Mouse (Mus musculus): ENCODE data around the gene Hspa12a. TPM values are rescaled to one million over a fixed set of nuclear protein-coding genes. Genes with fewer than 3 reads are reported as not detected.

Hspa12a gene
- total and polyA plus RNA-seq, 3 experiments = 1.3 TPM; not detected in 2

DNA sequence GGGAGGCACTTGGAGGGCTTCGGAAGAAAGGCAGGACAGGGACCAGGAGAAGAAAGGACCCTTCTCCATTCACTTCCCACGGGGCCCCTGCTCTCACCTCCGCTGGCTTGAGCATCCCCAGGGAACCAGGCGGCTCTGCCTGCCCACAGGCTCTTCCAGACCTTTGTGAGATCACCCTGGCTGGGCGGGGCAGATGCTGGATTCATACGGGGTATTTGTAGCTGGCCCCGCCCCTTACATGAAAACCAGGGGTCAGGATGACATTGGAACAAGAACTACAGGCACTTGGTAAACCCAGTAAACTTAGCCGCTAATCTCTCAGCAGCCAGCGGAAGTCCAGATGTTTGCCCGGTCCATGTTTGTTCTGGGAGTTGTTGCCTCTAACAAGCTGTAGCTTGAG is 149.2 kb downstream of the Hspa12a start, which contains the start of gene 1700019N19Rik:
TSS of gene 1700019N19Rik (minus strand) at position 178 of the 400 bp plus-strand sequence.
- ATAC-seq (ENCODE audit: extremely low read depth, insufficient number of reproducible peaks, low FRiP score, poor library complexity, severe bottlenecking) = no peak
- no peak for TF ChIP-seq TAL1 (conservative IDR thresholded peaks at IDR 0.05; ENCODE audit: low read depth, low read length)
- no peak for TF ChIP-seq GATA1 (IDR thresholded peaks at IDR 0.05; ENCODE audit: borderline replicate concordance, low read length)
- no peak for TF ChIP-seq POLR2AphosphoS5 (IDR thresholded peaks at IDR 0.05; ENCODE audit: insufficient replicate concordance, low read depth, low read length)
- TF ChIP-seq CTCF (IDR thresholded peaks at IDR 0.05; ENCODE audit: low read depth, low read length) = no peak
- no peak for TF ChIP-seq GATA2 (IDR thresholded peaks at IDR 0.05; ENCODE audit: borderline replicate concordance, low read depth, low read length)
- H3K27me3 ChIP-seq (ENCODE audit: insufficient read depth, low read length) = no peaks in the 10 kb centered on the region
- H3K4me1 ChIP-seq (ENCODE audit: insufficient read depth, low read depth, low read length) = no peaks in the 10 kb centered on the region
- no peak within 1 kb of the TSS for H3K4me3 ChIP-seq (ENCODE audit: low read depth, low read length)
- peaks cover 20% of the 10 kb centered on the region for H3K9me3 ChIP-seq (replicated peaks)
- H3K36me3 ChIP-seq (replicated peaks) = no peaks in the 10 kb centered on the region
- DNase-seq (ENCODE audit: low spot score) = no peak

DNA sequence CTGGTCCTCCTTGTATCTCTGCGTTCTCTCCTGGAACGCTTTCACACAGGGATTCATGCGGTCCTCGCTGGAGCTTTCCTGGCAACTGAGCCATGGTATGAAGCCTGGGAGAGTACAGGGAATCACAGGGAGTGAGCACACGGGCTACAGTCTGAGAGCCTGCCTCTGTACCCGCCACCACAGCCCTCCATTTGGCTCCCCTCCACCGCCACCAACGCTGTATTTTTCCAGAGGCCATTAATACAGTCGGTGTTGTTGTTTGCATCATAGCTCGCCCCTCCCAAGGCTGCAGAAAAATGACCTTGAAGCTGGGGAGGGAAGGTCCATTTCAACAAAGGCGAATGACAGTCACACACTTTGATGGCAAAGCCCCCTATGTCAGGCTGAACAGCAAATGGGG is 154.3 kb downstream of the Hspa12a start:
- Histone ChIP-seq H3K9me3 (replicated peaks) (peaks cover 20% of the 10 kb centered on the region), H3K27me3 (ENCODE audit: insufficient read depth, low read length) (no peaks in the 10 kb centered on the region), H3K36me3 (replicated peaks) (no peaks in the 10 kb centered on the region), H3K4me1 (ENCODE audit: insufficient read depth, low read depth, low read length) (no peaks in the 10 kb centered on the region), H3K4me3 (ENCODE audit: low read depth, low read length) (no peak overlapping the region)
- TF ChIP-seq POLR2AphosphoS5 (IDR thresholded peaks at IDR 0.05; ENCODE audit: insufficient replicate concordance, low read depth, low read length) = no peak
- TF ChIP-seq GATA1 (IDR thresholded peaks at IDR 0.05; ENCODE audit: borderline replicate concordance, low read length) = no peak
- no peak for ATAC-seq (ENCODE audit: extremely low read depth, insufficient number of reproducible peaks, low FRiP score, poor library complexity, severe bottlenecking)
- no peak for DNase-seq (ENCODE audit: low spot score)

DNA sequence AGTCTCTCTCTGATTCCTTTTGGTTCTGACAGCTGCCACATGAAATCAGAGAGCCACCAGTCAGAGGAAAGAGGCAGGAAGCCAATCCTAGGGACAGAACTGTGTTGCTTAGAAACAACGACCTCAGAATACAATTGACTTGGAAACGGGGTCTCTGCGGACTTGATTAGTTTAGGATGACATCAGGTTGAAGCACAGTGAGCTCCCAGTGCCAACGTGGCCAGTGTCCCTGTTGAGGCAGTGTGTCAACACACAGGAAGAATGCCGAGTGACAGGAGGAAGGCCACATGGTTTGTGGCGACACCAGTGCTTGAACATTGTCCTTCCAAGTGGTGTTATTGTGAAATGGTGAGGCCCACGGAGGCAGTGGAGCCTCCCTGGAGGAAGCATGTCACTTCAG is 159.5 kb downstream of the Hspa12a start:
- TF ChIP-seq GATA2 (IDR thresholded peaks at IDR 0.05; ENCODE audit: borderline replicate concordance, low read depth, low read length) (no peak), TAL1 (conservative IDR thresholded peaks at IDR 0.05; ENCODE audit: low read depth, low read length) (no peak), POLR2AphosphoS5 (IDR thresholded peaks at IDR 0.05; ENCODE audit: insufficient replicate concordance, low read depth, low read length) (no peak), CTCF (IDR thresholded peaks at IDR 0.05; ENCODE audit: low read depth, low read length) (no peak)
- no peak for DNase-seq (ENCODE audit: low spot score)

DNA sequence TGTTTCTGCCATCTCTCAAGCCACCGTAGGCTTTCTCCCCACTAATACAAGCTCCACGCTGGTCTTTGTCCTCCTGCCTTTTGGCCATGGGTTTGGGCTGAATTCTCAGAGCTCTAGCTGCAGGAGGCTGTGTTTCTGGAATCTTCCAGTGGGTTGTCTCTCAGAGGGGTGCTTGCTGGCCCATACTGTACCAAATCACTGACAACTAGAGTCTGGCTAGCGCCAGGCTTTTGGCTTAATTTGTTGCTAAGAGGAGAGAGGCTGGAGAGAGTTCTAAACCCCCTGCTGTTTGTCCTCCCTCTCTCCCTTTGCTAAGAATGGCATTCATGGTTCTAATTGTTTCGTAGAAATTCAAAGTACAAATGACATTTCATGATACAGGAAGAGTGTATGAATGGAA is 161.9 kb downstream of the Hspa12a start:
- ATAC-seq (ENCODE audit: extremely low read depth, insufficient number of reproducible peaks, low FRiP score, poor library complexity, severe bottlenecking) (no peak), DNase-seq (ENCODE audit: low spot score) (no peak)
- Histone ChIP-seq H3K36me3 (replicated peaks) (no peaks in the 10 kb centered on the region), H3K4me3 (ENCODE audit: low read depth, low read length) (no peak overlapping the region), H3K4me1 (ENCODE audit: insufficient read depth, low read depth, low read length) (no peaks in the 10 kb centered on the region), H3K27me3 (ENCODE audit: insufficient read depth, low read length) (no peaks in the 10 kb centered on the region; the same call in 1 of the 2 replicates), H3K9me3 (replicated peaks) (peaks cover 15% of the 10 kb centered on the region)
- TF ChIP-seq TAL1 (conservative IDR thresholded peaks at IDR 0.05; ENCODE audit: low read depth, low read length) (no peak), GATA1 (IDR thresholded peaks at IDR 0.05; ENCODE audit: borderline replicate concordance, low read length) (no peak), CTCF (IDR thresholded peaks at IDR 0.05; ENCODE audit: low read depth, low read length) (no peak), GATA2 (IDR thresholded peaks at IDR 0.05; ENCODE audit: borderline replicate concordance, low read depth, low read length) (no peak)

More for the DNA sequence above, 159.5 kb downstream of the Hspa12a start:
- H3K27me3 ChIP-seq (ENCODE audit: insufficient read depth, low read length) = no peaks in the 10 kb centered on the region; the same call in 1 of the 2 replicates
- ATAC-seq (ENCODE audit: extremely low read depth, insufficient number of reproducible peaks, low FRiP score, poor library complexity, severe bottlenecking) = no peak
- no peak overlapping the region for H3K4me3 ChIP-seq (ENCODE audit: low read depth, low read length)
- H3K36me3 ChIP-seq (replicated peaks) = no peaks in the 10 kb centered on the region
- H3K9me3 ChIP-seq (replicated peaks) = peaks cover 19% of the 10 kb centered on the region
- H3K4me1 ChIP-seq (ENCODE audit: insufficient read depth, low read depth, low read length) = no peaks in the 10 kb centered on the region

DNA sequence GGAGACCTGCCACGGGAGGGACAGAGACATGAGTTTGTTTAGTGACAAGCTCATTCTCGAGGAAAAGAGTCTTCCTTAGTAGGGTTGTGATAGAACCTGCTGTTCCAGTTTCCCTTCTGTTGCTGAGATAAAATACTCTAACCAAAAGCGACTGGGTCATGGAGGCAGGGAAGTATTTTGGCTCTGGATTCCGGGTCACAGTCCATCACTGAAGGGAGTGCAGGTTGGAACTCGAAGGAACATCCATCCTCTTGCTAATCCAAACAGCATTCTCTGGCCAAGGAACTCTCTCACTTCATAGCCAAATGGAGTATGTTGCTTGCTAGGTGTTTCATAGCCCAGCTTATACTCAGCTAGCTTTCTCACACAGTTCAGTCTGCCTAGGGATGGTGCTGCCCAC is 167.0 kb downstream of the Hspa12a start:
- H3K9me3 ChIP-seq (replicated peaks) = peaks cover 11% of the 10 kb centered on the region
- no peak for DNase-seq (ENCODE audit: low spot score)
- H3K4me3 ChIP-seq (ENCODE audit: low read depth, low read length) = no peak overlapping the region
- no peaks in the 10 kb centered on the region; the same call in 1 of the 2 replicates for H3K27me3 ChIP-seq (ENCODE audit: insufficient read depth, low read length)
- no peaks in the 10 kb centered on the region for H3K4me1 ChIP-seq (ENCODE audit: insufficient read depth, low read depth, low read length)
- ATAC-seq (ENCODE audit: extremely low read depth, insufficient number of reproducible peaks, low FRiP score, poor library complexity, severe bottlenecking) = no peak
- no peaks in the 10 kb centered on the region for H3K36me3 ChIP-seq (replicated peaks)
- TF ChIP-seq GATA1 (IDR thresholded peaks at IDR 0.05; ENCODE audit: borderline replicate concordance, low read length) (no peak), CTCF (IDR thresholded peaks at IDR 0.05; ENCODE audit: low read depth, low read length) (no peak), POLR2AphosphoS5 (IDR thresholded peaks at IDR 0.05; ENCODE audit: insufficient replicate concordance, low read depth, low read length) (no peak)

DNA sequence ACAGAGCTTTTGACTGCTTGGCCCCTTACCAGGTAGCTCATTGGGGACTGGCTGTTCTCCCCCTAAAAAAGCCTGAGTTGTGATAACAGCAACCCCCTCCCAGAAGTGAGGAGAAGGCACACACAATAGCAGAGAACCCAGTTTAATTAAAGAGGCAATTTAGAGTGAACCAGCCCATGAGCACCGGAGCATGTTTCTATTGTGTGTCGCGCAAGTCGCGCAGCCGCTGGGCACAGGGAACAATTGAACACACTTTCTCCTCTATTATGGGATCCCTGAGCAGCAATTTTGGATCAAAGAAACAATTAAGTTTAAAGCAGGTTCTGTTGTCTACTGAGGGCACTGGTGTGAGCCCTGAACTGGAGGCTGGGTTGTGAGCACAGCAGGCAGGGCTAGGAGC is 176.1 kb downstream of the Hspa12a start:
- no peak for TF ChIP-seq CTCF (IDR thresholded peaks at IDR 0.05; ENCODE audit: low read depth, low read length)
- no peak for TF ChIP-seq POLR2AphosphoS5 (IDR thresholded peaks at IDR 0.05; ENCODE audit: insufficient replicate concordance, low read depth, low read length)
- no peak for TF ChIP-seq GATA2 (IDR thresholded peaks at IDR 0.05; ENCODE audit: borderline replicate concordance, low read depth, low read length)

More for the DNA sequence above, 176.1 kb downstream of the Hspa12a start:
- ATAC-seq (ENCODE audit: extremely low read depth, insufficient number of reproducible peaks, low FRiP score, poor library complexity, severe bottlenecking) (no peak), DNase-seq (ENCODE audit: low spot score) (no peak)
- no peaks in the 10 kb centered on the region for H3K36me3 ChIP-seq (replicated peaks)
- H3K9me3 ChIP-seq (replicated peaks) = peaks cover 18% of the 10 kb centered on the region; the same call in 1 of the 2 replicates
- no peaks in the 10 kb centered on the region for H3K4me1 ChIP-seq (ENCODE audit: insufficient read depth, low read depth, low read length)
- H3K27me3 ChIP-seq (ENCODE audit: insufficient read depth, low read length) = no peaks in the 10 kb centered on the region
- H3K4me3 ChIP-seq (ENCODE audit: low read depth, low read length) = no peak overlapping the region

Data from G1E (cell line).